ENCODE assay signal across 7 mouse cellular contexts in the genomic region with DNA sequence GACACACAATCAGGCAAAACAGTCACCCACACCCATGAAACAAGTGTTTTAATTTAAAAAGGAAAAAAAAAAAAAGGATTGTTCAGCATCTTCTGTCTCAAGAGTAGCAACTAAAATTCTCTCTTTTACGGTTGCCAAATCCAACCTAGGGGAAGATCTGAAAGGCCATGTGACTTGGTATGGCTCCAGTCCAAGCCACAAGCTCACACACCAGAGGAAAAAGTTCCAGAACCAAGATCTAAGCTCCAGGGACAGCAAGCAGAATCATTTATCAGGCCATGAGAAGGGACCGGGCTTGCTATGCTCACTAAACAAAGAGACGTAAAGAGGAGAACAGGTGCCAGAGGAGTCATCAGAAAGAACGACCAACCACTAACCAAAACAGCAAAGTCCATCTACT. TPM values are rescaled to one million over a fixed set of nuclear protein-coding genes. Genes with fewer than 3 reads are reported as not detected.
DNase-seq lines count a peak whose midpoint lies in the region; ATAC-seq and TF ChIP-seq lines count a peak whose summit lies in the region.

No protein-coding gene starts in this region.

- H3K4me1 ChIP-seq in G1E (ENCODE audit: insufficient read depth, low read depth, low read length): peaks cover 50% of the 10 kb centered on the region
- peaks cover 17% of the 10 kb centered on the region for H3K4me1 ChIP-seq in heart, embryonic 15.5 days (replicated peaks)
- H3K4me1 ChIP-seq in limb, embryonic 14.5 days (ENCODE audit: control insufficient read depth, insufficient read depth, low read length): peaks cover 12% of the 10 kb centered on the region; the same call in 1 of the 2 replicates
- peaks cover 34% of the 10 kb centered on the region for H3K4me1 ChIP-seq in neural tube, embryonic 13.5 days (replicated peaks)

- peaks cover 45% of the 10 kb centered on the region for H3K36me3 ChIP-seq in G1E (replicated peaks)
- H3K36me3 ChIP-seq in heart, embryonic 15.5 days: no peaks in the 10 kb centered on the region
- H3K36me3 ChIP-seq in limb, embryonic 14.5 days (ENCODE audit: control insufficient read depth, insufficient read depth, low read length): peaks cover 11% of the 10 kb centered on the region
- H3K36me3 ChIP-seq in neural tube, embryonic 13.5 days: no peaks in the 10 kb centered on the region

- no peak for DNase-seq in G1E (ENCODE audit: low spot score)
- DNase-seq in adrenal gland, postnatal 25 days: peak; percentile 41
- no peak for DNase-seq in limb, embryonic 14.5 days (ENCODE audit: low spot score)
- DNase-seq in frontal cortex, postnatal 36 days (ENCODE audit: low spot score in 2 of 2): no peak

- 18% methylated on average over 4 of the region's 4 CpGs for WGBS in heart, embryonic 15.5 days
- WGBS in limb, embryonic 14.5 days: 44% methylated on average over 4 of the region's 4 CpGs
- 29% methylated on average over 4 of the region's 4 CpGs for WGBS in neural tube, embryonic 13.5 days

- peak overlapping the region; percentile 91 for H3K4me2 ChIP-seq in heart, embryonic 15.5 days
- peak overlapping the region; percentile 74 for H3K4me2 ChIP-seq in limb, embryonic 14.5 days (replicated peaks; ENCODE audit: low read depth, low read length, severe bottlenecking)
- peak overlapping the region; percentile 94 for H3K4me2 ChIP-seq in neural tube, embryonic 13.5 days

- no peak for TF ChIP-seq POLR2A in limb, embryonic 14.5 days (IDR thresholded peaks at IDR 0.05; ENCODE audit: borderline replicate concordance, extremely low read depth, insufficient read depth, insufficient read length)

- no peaks in the 10 kb centered on the region for H3K27me3 ChIP-seq in G1E (ENCODE audit: insufficient read depth, low read length)
- no peaks in the 10 kb centered on the region for H3K27me3 ChIP-seq in heart, embryonic 15.5 days
- H3K27me3 ChIP-seq in limb, embryonic 14.5 days (ENCODE audit: control insufficient read depth, insufficient read depth, low read length): no peaks in the 10 kb centered on the region
- no peaks in the 10 kb centered on the region for H3K27me3 ChIP-seq in neural tube, embryonic 13.5 days

- peak overlapping the region; percentile 91; the same call in 1 of the 2 replicates for H3K9ac ChIP-seq in heart, embryonic 15.5 days
- H3K9ac ChIP-seq in limb, embryonic 14.5 days (ENCODE audit: low read depth, low read length, severe bottlenecking): no peak overlapping the region
- no peak overlapping the region for H3K9ac ChIP-seq in neural tube, embryonic 13.5 days

- peak overlapping the region; percentile 96; the same call in 1 of the 2 replicates for H3K27ac ChIP-seq in heart, embryonic 15.5 days
- no peak overlapping the region for H3K27ac ChIP-seq in limb, embryonic 14.5 days (replicated peaks; ENCODE audit: low read depth, low read length)
- no peak overlapping the region for H3K27ac ChIP-seq in neural tube, embryonic 13.5 days (replicated peaks)

- no peaks in the 10 kb centered on the region for H3K9me3 ChIP-seq in G1E (replicated peaks)
- no peaks in the 10 kb centered on the region for H3K9me3 ChIP-seq in heart, embryonic 15.5 days (replicated peaks)
- no peaks in the 10 kb centered on the region for H3K9me3 ChIP-seq in limb, embryonic 14.5 days (ENCODE audit: control insufficient read depth, low read length)
- no peaks in the 10 kb centered on the region for H3K9me3 ChIP-seq in neural tube, embryonic 13.5 days

- TF ChIP-seq CTCF in G1E (IDR thresholded peaks at IDR 0.05; ENCODE audit: low read depth, low read length): no peak

- H3K4me3 ChIP-seq in G1E (ENCODE audit: low read depth, low read length): peak overlapping the region; percentile 93
- H3K4me3 ChIP-seq in heart, embryonic 15.5 days: peak overlapping the region; percentile 96
- peak overlapping the region; percentile 80 for H3K4me3 ChIP-seq in limb, embryonic 14.5 days (replicated peaks; ENCODE audit: low read length)
- peak overlapping the region; percentile 72 for H3K4me3 ChIP-seq in neural tube, embryonic 13.5 days

- ATAC-seq in G1E (ENCODE audit: extremely low read depth, insufficient number of reproducible peaks, low FRiP score, poor library complexity, severe bottlenecking): no peak
- no peak for ATAC-seq in heart, embryonic 15.5 days (replicated peaks; ENCODE audit: insufficient number of reproducible peaks, insufficient read depth, low FRiP score, low read depth)
- ATAC-seq in limb, embryonic 14.5 days (ENCODE audit: low FRiP score, low read depth): no peak
- no peak for ATAC-seq in neural tube, embryonic 13.5 days (ENCODE audit: low read depth)
- no peak for ATAC-seq in inflammation-experienced regulatory T-cells, adult 6 months

RNA-seq across cellular contexts. Expression of a gene that starts 1.5 kb away (rescaled TPM):
- total RNA-seq in G1E (2014; fragmentation: Nextera tagmentation): 25.4 and 30.8 TPM in 2 replicates
- 30.4 and 30.6 TPM in 2 replicates for total RNA-seq in G1E (2017)
- 84.5 and 102 TPM in 2 replicates for polyA plus RNA-seq in G1E (2012)
- 23.5 and 37.0 TPM in 2 replicates for total RNA-seq in adrenal gland, postnatal 25 days (2021)
- 45.3 and 51.4 TPM in 2 replicates for polyA plus RNA-seq in heart, embryonic 15.5 days (2015; fragmentation: Nextera tagmentation; extraction: Ambion mirVana)
- 34.0 and 44.5 TPM in 2 replicates for polyA plus RNA-seq in limb, embryonic 14.5 days (2012; rRNA removed)
- 68.4 and 79.6 TPM in 2 replicates for polyA plus RNA-seq in limb, embryonic 14.5 days (2014; fragmentation: Nextera tagmentation; extraction: Ambion mirVana)
- polyA plus RNA-seq in neural tube, embryonic 13.5 days (2015; fragmentation: Nextera tagmentation; extraction: Ambion mirVana): 28.8 and 31.4 TPM in 2 replicates
- 10 to 100 TPM; 17.8 to 23.6 (median 22.2) TPM for polyA plus RNA-seq in inflammation-experienced regulatory T-cells, adult 6 months (2017; shearing (Covaris generic))

RNA-seq across cellular contexts. Expression of a gene that starts 1.8 kb away (rescaled TPM):
- 2.8 and 2.9 TPM in 2 replicates for total RNA-seq in G1E (2014; fragmentation: Nextera tagmentation)
- 0.66 and 0.70 TPM in 2 replicates for total RNA-seq in G1E (2017)
- polyA plus RNA-seq in G1E (2012): 0.06 TPM in 1 of 2 replicates, not detected in the other
- total RNA-seq in adrenal gland, postnatal 25 days (2021): 0.64 TPM in 1 of 2 replicates, not detected in the other
- 0.74 and 1.0 TPM in 2 replicates for polyA plus RNA-seq in heart, embryonic 15.5 days (2015; fragmentation: Nextera tagmentation; extraction: Ambion mirVana)
- 0.78 and 0.80 TPM in 2 replicates for polyA plus RNA-seq in limb, embryonic 14.5 days (2012; rRNA removed)
- 0.73 and 0.89 TPM in 2 replicates for polyA plus RNA-seq in limb, embryonic 14.5 days (2014; fragmentation: Nextera tagmentation; extraction: Ambion mirVana)
- polyA plus RNA-seq in neural tube, embryonic 13.5 days (2015; fragmentation: Nextera tagmentation; extraction: Ambion mirVana): 0.71 and 0.95 TPM in 2 replicates
- under 1 TPM; 0.63 to 0.82 (median 0.66) TPM for polyA plus RNA-seq in inflammation-experienced regulatory T-cells, adult 6 months (2017; shearing (Covaris generic))

RNA-seq across cellular contexts. Expression of a gene that starts 24.4 kb away (rescaled TPM):
- total RNA-seq in G1E (2014; fragmentation: Nextera tagmentation) (168 and 174 TPM in 2 replicates), G1E (2017) (373 and 386 TPM in 2 replicates)
- 174 and 196 TPM in 2 replicates for polyA plus RNA-seq in G1E (2012)
- total RNA-seq in adrenal gland, postnatal 25 days (2021): 48.6 and 54.7 TPM in 2 replicates
- 99.3 and 113 TPM in 2 replicates for polyA plus RNA-seq in heart, embryonic 15.5 days (2015; fragmentation: Nextera tagmentation; extraction: Ambion mirVana)
- 110 and 148 TPM in 2 replicates for polyA plus RNA-seq in limb, embryonic 14.5 days (2012; rRNA removed)
- 190 and 199 TPM in 2 replicates for polyA plus RNA-seq in limb, embryonic 14.5 days (2014; fragmentation: Nextera tagmentation; extraction: Ambion mirVana)
- polyA plus RNA-seq in neural tube, embryonic 13.5 days (2015; fragmentation: Nextera tagmentation; extraction: Ambion mirVana): 113 and 132 TPM in 2 replicates
- 100 to 1,000 TPM; 121 to 329 (median 129) TPM for polyA plus RNA-seq in inflammation-experienced regulatory T-cells, adult 6 months (2017; shearing (Covaris generic))

RNA-seq across cellular contexts. Expression of a gene that starts 30.0 kb away (rescaled TPM):
- 112 and 119 TPM in 2 replicates for total RNA-seq in G1E (2014; fragmentation: Nextera tagmentation)
- 150 and 155 TPM in 2 replicates for total RNA-seq in G1E (2017)
- polyA plus RNA-seq in G1E (2012): 81.8 and 94.2 TPM in 2 replicates
- 14.2 and 14.4 TPM in 2 replicates for total RNA-seq in adrenal gland, postnatal 25 days (2021)
- polyA plus RNA-seq in heart, embryonic 15.5 days (2015; fragmentation: Nextera tagmentation; extraction: Ambion mirVana): 107 and 117 TPM in 2 replicates
- 84.3 and 103 TPM in 2 replicates for polyA plus RNA-seq in limb, embryonic 14.5 days (2012; rRNA removed)
- 147 and 154 TPM in 2 replicates for polyA plus RNA-seq in limb, embryonic 14.5 days (2014; fragmentation: Nextera tagmentation; extraction: Ambion mirVana)
- 40.7 and 46.3 TPM in 2 replicates for polyA plus RNA-seq in neural tube, embryonic 13.5 days (2015; fragmentation: Nextera tagmentation; extraction: Ambion mirVana)
- polyA plus RNA-seq in inflammation-experienced regulatory T-cells, adult 6 months (2017; shearing (Covaris generic)): 100 to 1,000 TPM in 1 of 3 experiments, 10 to 100 TPM in 2; 19.1 to 147 (median 22.1) TPM

RNA-seq across cellular contexts. Expression of a gene that starts 30.2 kb away (rescaled TPM):
- 20.7 and 22.3 TPM in 2 replicates for total RNA-seq in G1E (2014; fragmentation: Nextera tagmentation)
- total RNA-seq in G1E (2017): 29.2 and 30.0 TPM in 2 replicates
- 12.9 and 13.7 TPM in 2 replicates for polyA plus RNA-seq in G1E (2012)
- 27.7 and 29.5 TPM in 2 replicates for total RNA-seq in adrenal gland, postnatal 25 days (2021)
- 29.5 and 37.6 TPM in 2 replicates for polyA plus RNA-seq in heart, embryonic 15.5 days (2015; fragmentation: Nextera tagmentation; extraction: Ambion mirVana)
- 49.9 and 68.5 TPM in 2 replicates for polyA plus RNA-seq in limb, embryonic 14.5 days (2012; rRNA removed)
- polyA plus RNA-seq in limb, embryonic 14.5 days (2014; fragmentation: Nextera tagmentation; extraction: Ambion mirVana): 44.9 and 49.3 TPM in 2 replicates
- 24.7 and 27.6 TPM in 2 replicates for polyA plus RNA-seq in neural tube, embryonic 13.5 days (2015; fragmentation: Nextera tagmentation; extraction: Ambion mirVana)
- polyA plus RNA-seq in inflammation-experienced regulatory T-cells, adult 6 months (2017; shearing (Covaris generic)): 10 to 100 TPM; 26.3 to 33.7 (median 32.2) TPM
